Mouse (Mus musculus): ENCODE results near the gene Bace2. TPM values are rescaled to one million over a fixed set of nuclear protein-coding genes. Genes with fewer than 3 reads are reported as not detected.

The Bace2 gene
- total RNA-seq, 2 experiments from 2014 or later: 8.3 to 8.8 TPM

DNA sequence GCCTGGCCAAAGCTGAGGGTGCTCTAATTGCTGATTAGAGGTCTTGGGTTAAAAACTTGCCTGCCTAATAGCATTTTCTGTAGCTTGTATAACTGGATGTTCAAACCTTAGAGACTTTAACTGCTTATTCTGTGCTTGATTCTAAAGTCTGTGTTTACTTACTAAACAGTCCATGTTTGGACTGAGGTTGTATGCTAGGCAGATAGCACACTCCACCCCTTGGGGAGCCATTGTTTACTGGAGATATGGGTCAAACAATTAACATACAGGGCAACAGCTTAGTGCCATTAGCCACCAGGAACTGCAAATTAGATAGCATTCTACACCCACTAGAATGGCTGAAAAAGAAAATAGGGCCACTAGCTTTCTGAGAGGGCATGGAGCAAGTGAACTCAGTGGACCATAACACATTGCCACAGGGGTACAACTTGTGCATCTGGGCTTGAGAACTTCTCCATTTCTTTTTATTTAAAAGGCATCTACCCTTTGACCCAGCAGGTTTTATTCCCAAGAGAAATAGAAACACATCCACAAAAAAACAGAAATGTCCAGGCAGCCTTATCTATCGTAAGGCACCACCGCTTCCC, 41.5 kb downstream of the Bace2 start:
- DNase-seq: no peak
- intact Hi-C loops (cut with DNase I): no loop called here

- no peak for DNase-seq
- intact Hi-C loops (cut with DNase I): no loop called here
Measured at GRCm38 (mm10) chr16:97399991-97400390, 43.4 kb downstream of the Bace2 start.

GRCm38 (mm10) chr16:97401741-97402140, 45.2 kb downstream of the Bace2 start:
- intact Hi-C loops (cut with DNase I): no loop called here
- DNase-seq: no peak

- DNase-seq: no peak
- intact Hi-C loops (cut with DNase I): no loop called here
Measured at GRCm38 (mm10) chr16:97402213-97402785, 45.8 kb downstream of the Bace2 start.

DNA sequence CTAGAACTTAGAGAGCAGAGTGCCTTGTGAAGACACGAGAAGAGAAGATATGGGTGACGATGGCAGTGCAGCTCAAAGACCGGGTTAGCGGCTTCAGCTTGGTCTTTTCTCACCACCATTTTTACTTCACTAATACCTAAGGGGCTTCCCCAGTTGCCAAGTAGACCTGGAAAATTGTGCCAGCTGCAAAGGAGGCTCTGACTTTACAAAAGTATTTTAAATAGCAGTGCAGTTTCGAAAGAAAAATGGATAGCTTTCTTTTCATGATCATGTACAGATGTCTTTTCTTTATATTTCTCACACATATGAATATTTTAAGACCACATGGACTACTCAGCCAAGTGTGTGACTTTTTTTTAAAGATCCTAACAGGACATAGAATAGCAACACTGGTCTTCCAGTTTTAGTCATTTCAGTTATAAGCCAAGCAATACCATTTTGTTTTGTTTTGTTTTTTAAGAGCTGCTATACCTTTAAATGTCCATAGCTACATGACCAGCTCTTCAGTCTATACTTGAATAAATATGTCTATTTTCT, 49.0 kb downstream of the Bace2 start:
- intact Hi-C loops (cut with DNase I): no loop called here
- no peak for DNase-seq

- intact Hi-C loops (cut with DNase I): no loop called here
- DNase-seq: peak; percentile 65
Measured at GRCm38 (mm10) chr16:97417896-97418542, 61.5 kb downstream of the Bace2 start.

GRCm38 (mm10) chr16:97418749-97419453, 62.4 kb downstream of the Bace2 start:
- no peak for DNase-seq
- intact Hi-C loops (cut with DNase I): no loop called here

GRCm38 (mm10) chr16:97421671-97422070, 65.1 kb downstream of the Bace2 start:
- intact Hi-C loops (cut with DNase I): no loop called here
- peak; percentile 19 for DNase-seq

DNA sequence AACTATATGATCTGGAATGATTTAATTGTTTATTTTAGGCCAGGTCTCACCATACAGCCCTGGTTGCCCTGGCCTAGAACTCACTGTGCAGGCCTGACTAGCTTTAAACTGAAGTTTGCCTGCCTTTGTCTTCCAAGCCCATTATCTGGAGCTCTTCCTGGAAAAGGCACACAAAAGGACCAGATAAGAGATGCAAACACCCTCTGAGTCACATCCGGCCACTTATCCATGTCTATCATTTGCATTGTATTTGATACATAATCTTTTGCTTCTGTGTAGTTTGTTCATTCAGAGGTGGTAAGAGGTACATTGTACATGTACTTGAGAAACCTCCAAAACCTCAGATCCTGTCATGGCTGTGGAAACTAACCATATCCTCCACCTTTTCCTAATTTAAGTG, 67.1 kb downstream of the Bace2 start:
- intact Hi-C loops (cut with DNase I): no loop called here
- no peak for DNase-seq

GRCm38 (mm10) chr16:97428026-97428425, 71.5 kb downstream of the Bace2 start:
- DNase-seq: peak; percentile 6
- intact Hi-C loops (cut with DNase I): no loop called here

- no peak for DNase-seq
- intact Hi-C loops (cut with DNase I): no loop called here
Measured at GRCm38 (mm10) chr16:97430091-97430490, 73.5 kb downstream of the Bace2 start.

GRCm38 (mm10) chr16:97431328-97431727, 74.8 kb downstream of the Bace2 start:
- DNase-seq: no peak
- intact Hi-C loops (cut with DNase I): no loop called here

DNA sequence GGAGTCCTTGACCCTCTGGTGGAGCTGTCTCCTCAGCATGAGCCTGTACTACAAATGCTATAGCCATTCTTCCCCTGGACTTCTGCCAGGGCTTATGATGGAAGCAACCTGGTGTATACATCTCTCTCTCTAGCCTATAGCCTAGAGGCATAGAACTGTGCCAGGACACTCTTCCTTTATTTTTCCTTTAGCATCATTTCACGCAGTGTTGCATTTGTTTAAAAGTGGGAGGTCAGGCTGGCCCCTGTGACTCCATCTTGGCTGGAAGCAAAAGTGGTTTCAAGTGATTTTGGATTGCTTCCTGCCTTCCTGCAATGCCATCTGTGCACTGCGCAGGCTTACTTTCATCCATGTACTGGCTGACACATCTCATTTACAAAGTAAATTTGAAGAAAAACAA, 77.7 kb downstream of the Bace2 start:
- DNase-seq: peak; percentile 46
- intact Hi-C loops (cut with DNase I): no loop called here

DNA sequence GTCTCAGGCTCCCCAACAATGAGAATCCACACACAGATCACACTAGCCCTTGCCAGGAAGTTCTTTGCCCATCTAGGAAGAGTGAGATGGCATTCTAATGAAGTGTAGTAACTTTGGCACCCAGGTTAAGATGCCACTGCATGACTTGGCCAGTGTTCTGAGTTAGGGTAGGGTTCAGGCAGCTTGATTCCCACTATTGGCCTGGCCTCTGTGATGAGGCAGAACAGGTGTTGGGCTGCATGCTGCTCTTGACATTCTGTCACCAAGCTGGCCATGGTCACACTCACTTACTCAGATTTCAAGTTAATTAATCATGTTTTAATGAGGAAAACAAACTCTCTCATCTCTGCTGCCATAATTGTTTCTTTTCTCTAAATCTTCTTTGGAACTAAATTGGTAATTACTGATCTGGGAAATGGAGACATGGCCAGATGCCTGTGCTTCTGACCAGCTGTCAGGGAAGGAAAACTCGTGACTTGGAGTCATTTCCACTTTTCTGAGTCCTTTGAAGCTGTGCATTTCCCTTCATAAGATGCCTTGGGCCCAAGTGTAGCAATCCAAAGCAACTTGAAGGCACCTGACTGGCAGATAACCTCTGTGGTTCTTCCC, 81.0 kb downstream of the Bace2 start:
- intact Hi-C loops (cut with DNase I): no loop called here
- peak; percentile 49 for DNase-seq

DNA sequence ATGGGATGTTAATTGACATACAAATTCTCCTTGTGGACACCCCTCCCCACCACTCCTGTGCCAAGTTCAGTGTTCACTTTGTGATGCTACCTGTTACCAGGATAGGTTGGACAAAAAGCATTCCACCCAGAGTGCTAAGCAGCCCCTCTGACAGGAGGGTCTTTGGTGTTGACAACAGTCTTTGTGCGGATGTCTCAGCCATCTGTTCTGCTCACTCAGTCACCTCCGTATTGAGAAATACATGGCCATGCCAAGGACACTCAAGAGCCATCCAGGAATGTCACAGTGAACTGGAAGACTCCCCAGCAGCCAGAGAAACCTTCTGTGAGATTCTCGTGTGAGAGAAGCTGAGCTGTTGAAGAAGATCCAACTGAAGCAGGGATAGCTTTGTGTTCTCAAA, 81.6 kb downstream of the Bace2 start:
- intact Hi-C loops (cut with DNase I): no loop called here
- peak; percentile 16 for DNase-seq

- intact Hi-C loops (cut with DNase I): no loop called here
- no peak for DNase-seq
Measured at GRCm38 (mm10) chr16:97441967-97442366, 85.4 kb downstream of the Bace2 start.

DNA sequence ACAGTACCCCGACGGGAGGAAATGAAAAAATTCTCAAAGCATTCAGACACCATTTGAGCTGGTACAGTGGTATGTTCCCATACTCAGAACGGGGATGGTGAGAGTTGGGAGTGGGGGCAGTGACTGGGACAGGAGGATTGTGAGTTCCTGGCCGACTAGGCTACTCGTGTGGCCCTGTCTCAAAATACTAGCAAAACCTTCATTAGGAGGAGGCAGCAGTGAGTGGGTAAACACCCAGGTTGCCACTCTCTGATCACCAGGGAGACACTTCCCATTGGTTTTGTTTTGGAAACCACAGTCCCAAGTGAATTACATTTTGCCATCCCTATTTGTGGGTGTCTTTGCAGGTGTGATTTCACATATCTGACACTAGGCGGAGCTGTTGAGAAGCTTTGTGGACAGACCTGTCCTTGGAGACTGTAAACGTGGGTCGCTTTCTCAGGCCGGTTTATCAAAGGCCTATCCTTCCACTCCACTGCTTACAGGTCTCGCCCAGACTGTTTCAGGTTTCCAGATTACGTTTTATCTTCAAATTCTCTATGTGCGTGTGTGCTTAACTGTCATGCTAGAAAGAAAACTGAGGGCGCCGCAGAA, 87.2 kb downstream of the Bace2 start:
- intact Hi-C loops (cut with DNase I): no loop called here
- DNase-seq: peak; percentile 24

DNA sequence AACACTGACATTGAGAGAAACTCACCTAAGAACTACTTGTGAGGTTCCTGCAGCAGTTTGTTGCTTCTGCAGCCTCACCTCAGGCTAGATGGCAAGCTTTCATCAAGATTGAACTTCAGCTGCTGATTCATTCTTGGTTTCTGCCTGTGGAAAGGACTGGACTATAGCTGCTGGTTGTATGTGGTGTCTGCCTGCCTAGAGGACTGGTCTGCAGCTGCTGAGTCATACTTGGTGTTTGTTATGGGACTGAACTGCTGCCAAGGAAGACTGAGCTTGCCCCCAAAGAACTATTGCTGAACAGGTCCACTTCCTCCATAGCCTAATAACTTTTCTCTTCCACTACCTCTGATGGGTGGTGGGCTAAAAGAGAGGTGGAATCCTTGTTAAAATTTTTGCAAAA, 90.8 kb downstream of the Bace2 start:
- intact Hi-C loops (cut with DNase I): no loop called here
- DNase-seq: no peak

- no peak for DNase-seq
- intact Hi-C loops (cut with DNase I): no loop called here
Measured at GRCm38 (mm10) chr16:97459831-97460230, 103.3 kb downstream of the Bace2 start.

- intact Hi-C loops (cut with DNase I): no loop called here
- no peak for DNase-seq
Measured at GRCm38 (mm10) chr16:97461271-97461670, 104.7 kb downstream of the Bace2 start.
